Mouse (Mus musculus): ENCODE measurements around the gene Sirpa.

Gene Sirpa

DNA sequence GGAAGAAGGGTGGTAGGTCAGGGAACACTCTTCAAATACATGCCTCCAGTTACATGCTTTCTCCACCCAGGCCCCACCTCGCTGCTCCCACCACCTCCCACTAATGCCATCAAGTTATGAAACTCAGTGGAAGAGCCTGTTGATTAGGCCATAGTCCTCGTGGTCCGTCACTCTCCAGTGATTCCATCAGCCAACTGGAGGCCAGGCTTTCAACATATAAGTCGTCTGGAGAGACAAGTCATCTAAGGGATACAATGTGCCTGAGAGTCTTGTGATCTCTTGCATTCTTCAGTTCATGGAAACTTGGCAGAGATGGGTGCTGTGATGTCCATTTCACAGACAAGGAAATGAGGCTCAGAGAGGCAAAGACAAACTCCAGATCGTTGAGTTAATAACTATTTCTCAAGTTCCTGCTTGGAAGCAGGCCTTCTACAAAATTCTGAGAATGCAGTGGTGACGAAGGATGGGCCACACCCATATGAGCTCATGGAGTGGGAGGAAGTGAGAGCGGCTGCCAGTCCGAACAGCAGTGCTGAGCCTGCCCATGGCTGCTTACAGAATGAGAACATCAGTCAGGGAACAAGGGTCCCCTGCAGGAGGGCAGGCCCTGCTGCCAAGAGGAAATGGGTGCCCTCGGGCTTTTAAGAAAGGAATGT is 40.6 kb downstream of the Sirpa start:
- DNase-seq (ENCODE audit: low read depth, low spot score): no peak

GRCm38 (mm10) chr2:129633982-129634381 is 41.3 kb downstream of the Sirpa start:
- DNase-seq (ENCODE audit: low read depth, low spot score): no peak

DNA sequence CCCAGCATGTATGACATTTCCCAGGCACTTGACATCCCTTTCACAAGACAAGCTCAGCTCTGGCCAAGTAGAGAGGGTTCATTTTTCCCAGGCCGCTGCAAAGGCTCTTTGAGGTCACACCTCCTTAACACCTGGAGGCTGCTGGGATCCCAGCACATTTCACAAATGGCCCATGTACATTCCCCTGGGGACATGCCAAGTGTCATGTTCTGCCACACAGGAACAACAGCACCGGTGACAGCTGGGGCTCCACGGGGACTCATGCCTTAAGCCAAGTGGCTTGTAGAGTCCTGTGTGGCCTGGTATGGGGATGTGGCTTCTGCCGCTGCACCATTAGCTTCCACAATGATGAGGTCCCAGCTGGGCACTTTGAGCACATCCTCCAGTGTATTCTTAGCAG is 60.0 kb downstream of the Sirpa start:
- no peak for DNase-seq (ENCODE audit: low read depth, low spot score)

GRCm38 (mm10) chr2:129653632-129654031 is 61.0 kb downstream of the Sirpa start:
- DNase-seq (ENCODE audit: low read depth, low spot score): no peak

DNA sequence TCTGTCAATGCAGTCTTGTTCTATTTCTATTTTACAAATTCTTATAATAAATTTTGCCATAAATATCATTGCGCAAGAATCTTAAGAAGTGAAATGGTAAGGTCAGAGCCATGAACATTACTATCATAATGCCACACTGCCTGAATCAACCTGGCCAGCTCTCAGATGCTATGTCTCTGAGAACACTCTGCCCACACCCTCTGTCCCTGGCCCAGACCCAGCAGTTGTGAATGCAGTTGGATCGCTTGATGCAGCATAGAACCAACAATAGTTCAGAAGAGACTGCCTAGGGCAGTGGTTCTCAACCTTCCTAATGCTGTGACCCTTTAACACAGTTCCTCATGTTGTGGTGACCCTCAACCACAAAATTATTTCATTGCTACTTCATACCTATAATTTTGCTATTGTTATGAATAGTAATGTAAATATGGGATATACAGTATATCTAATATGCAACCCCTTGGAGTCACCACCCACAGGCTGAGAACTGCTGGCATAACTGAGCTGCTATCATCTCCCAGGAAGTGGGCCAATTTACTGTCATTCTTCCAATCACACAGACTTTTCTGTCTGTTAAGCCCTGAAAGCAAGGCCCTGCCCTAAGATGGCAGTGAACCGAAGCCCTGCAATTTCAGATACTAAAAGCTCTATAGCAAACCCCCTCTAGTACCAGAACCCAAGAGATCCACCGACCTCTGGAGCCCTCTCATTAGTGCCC is 61.8 kb downstream of the Sirpa start:
- DNase-seq (ENCODE audit: low read depth, low spot score): no peak

DNA sequence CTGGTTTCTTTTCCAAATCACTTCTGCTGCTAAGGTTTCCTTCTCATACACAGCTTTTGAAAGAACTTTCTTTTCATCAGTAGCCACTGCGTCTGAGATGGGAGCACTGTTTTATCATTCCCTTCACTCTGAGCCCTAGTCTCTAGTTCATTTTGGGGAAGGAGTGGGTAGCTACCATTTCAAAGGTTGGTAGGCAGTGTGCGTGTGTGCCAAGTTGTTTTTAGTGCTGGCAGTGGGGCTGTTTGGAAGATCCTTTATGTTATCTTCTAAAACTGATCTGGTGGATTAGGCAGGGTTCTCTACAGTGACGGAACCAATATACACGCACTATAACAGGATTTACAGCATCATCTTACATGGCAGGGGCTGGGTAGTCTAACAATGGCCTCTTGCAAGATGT is 62.4 kb downstream of the Sirpa start:
- no peak for DNase-seq (ENCODE audit: low read depth, low spot score)

DNA sequence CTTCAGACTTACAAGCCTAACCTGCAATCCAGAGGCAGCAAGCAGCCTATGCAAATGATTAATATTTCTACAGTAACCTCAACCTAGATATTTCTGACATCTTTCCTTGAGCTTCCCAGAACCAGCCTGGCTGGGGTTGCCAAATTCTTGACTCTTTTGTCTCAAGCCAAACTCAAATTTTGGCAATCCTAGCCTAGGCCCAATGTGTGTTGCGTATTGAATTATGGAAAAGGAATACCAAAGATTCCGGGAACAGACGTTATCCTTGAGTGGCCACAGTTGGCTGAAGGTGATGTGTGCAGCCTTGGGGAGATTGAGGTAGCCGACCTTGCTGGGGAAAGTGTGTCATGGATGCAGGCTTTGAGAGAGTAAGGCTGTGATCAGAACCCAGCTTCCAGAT is 66.2 kb downstream of the Sirpa start:
- DNase-seq (ENCODE audit: low read depth, low spot score): no peak

DNA sequence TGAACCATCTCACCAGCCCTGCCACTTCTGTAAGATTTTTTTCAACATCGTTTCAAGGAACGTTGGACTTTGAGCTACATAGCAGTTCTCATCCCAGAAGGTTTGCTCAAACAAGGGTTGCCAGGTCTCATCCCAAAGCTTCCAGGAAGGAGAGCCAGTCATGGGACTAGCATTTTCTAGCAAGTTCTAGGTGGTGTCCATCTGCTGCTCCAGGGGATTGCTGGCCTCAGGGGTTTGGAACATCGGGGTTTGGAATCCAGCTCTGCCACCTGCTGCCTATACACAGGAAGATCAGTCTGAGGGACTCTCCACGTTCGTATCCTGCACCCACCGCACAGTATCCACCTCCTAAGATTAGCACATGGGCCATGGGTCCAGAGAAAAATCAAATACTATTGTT is 67.4 kb downstream of the Sirpa start:
- no peak for DNase-seq (ENCODE audit: low read depth, low spot score)

DNA sequence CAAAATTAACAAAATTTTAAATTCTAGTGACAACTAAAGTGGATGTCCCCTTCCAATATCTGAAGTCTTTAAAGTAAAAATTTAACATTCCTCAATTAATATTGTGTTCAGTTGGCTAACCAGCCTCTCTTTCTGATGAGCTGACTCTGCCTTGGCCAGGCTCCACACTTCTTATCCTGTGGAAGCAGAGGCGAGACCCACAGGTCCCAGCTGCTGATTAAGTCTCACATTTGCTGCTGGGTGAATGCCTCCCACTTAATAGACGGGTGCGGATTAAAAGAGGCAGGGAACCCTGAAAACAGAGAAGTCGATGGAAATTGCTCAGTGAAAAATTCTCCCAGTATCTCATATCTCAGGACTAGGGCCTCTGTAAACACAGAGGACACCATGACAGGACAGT is 69.8 kb downstream of the Sirpa start:
- DNase-seq (ENCODE audit: low read depth, low spot score): no peak

DNA sequence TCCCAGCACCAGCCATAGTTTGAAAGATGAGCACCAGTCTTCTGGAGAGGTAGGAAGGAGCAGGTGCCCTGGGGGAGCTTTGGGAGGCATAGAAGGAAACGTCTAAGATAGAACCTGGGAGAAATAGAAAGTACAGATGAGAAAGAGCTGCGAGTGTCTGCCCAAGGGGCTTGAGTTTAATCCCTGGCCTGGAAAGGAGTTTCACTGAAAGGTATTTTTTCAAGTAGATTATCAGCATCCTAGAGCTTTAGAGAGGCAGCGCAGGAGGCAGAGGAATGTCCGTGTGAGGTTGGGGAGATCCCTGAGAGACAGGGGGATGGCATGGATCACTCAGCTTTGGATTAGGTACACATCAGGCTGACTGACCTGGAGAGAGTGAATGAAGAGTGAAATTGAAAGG is 79.3 kb downstream of the Sirpa start:
- DNase-seq (ENCODE audit: low read depth, low spot score): no peak

- DNase-seq (ENCODE audit: low read depth, low spot score): peak; percentile 45
Measured at GRCm38 (mm10) chr2:129674935-129675634, 82.5 kb downstream of the Sirpa start.

- no peak for DNase-seq (ENCODE audit: low read depth, low spot score)
Measured at GRCm38 (mm10) chr2:129677664-129678063, 85.0 kb downstream of the Sirpa start.

DNA sequence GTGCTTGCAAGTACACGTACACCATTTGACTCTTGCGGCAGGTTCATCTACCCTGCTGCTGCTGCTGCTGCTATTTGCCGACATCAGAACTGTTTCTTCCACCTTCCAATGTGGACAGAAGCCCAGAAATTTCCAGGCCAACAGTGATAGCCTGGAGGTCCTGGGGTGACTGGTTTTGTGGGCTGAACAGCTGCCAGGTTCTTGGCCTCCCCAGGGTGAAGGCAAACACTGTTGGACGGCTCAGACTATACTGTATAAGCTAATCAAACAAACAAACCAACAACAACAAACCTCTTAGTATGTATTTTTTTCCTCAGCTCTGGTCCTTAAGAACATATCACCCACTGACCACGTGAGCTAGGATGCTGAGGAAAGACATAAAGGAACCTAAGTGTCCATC is 86.4 kb downstream of the Sirpa start:
- no peak for DNase-seq (ENCODE audit: low read depth, low spot score)

GRCm38 (mm10) chr2:129680236-129680635 is 87.6 kb downstream of the Sirpa start:
- DNase-seq (ENCODE audit: low read depth, low spot score): no peak

Data from telencephalon, adult 2 months (tissue).